Mouse (Mus musculus): ENCODE results near the gene Bfsp1. TPM values are rescaled to one million over a fixed set of nuclear protein-coding genes. Genes with fewer than 3 reads are reported as not detected.

Gene Bfsp1
- polyA plus RNA-seq, 1 experiment, result 0.07 TPM

- no peak overlapping the region for H3K4me3 ChIP-seq
- no peaks in the 10 kb centered on the region for H3K36me3 ChIP-seq (ENCODE audit: control insufficient read depth, insufficient read depth)
- H3K27me3 ChIP-seq (ENCODE audit: control insufficient read depth, insufficient read depth, insufficient read length), result peaks cover 6% of the 10 kb centered on the region
- H3ac ChIP-seq (ENCODE audit: control insufficient read depth, insufficient read length), result no peak overlapping the region
- H3K79me2 ChIP-seq (ENCODE audit: control insufficient read depth, insufficient read depth), result no peaks in the 10 kb centered on the region
- no peak overlapping the region for H3K4me2 ChIP-seq (ENCODE audit: low read depth)
- TF ChIP-seq CEBPB (IDR thresholded peaks at IDR 0.05; ENCODE audit: insufficient read depth, poor library complexity, severe bottlenecking), result no peak
Measured at GRCm38 (mm10) chr2:143796335-143797013, 66.5 kb downstream of the Bfsp1 start.

DNA sequence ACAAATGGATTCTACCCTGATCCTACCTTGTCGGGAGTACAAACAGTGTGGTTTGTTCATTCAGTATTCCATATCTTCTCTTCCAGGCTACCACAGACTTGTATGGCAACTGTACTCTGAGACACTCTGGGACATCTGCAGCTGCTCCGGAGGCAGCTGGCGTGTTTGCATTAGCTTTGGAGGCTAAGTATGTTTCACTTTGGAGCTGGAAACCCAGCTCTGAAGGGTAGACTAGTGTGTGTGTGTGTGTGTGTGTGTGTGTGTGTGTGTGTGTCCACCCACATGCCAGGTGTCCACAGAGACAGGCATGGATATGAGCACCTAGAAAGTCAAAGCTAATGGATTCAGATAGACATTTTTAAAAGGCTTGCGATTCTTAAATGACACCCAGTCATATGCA lies 67.1 kb downstream of the Bfsp1 start:
- no peak overlapping the region for H3K4me3 ChIP-seq
- H3K79me2 ChIP-seq (ENCODE audit: control insufficient read depth, insufficient read depth), result no peaks in the 10 kb centered on the region
- no peak overlapping the region for H3K4me2 ChIP-seq (ENCODE audit: low read depth)
- no peaks in the 10 kb centered on the region for H3K36me3 ChIP-seq (ENCODE audit: control insufficient read depth, insufficient read depth)
- no peak for TF ChIP-seq USF1 (IDR thresholded peaks at IDR 0.05; ENCODE audit: low read depth)
- no peak for TF ChIP-seq POLR2AphosphoS2 (IDR thresholded peaks at IDR 0.05; ENCODE audit: insufficient read length, low read depth)
- TF ChIP-seq MYOD1 (IDR thresholded peaks at IDR 0.05; ENCODE audit: control insufficient read depth in 1 of 3, insufficient read length in 2 of 3, low read depth in 2 of 3), result no peak
- no peak for TF ChIP-seq SRF (IDR thresholded peaks at IDR 0.05; ENCODE audit: control insufficient read depth, insufficient read length, low read depth)
- no peak for TF ChIP-seq MAX (IDR thresholded peaks at IDR 0.05; ENCODE audit: low read depth)
- TF ChIP-seq E2F4 (IDR thresholded peaks at IDR 0.05; ENCODE audit: insufficient read depth), result no peak
- peaks cover 6% of the 10 kb centered on the region for H3K27me3 ChIP-seq (ENCODE audit: control insufficient read depth, insufficient read depth, insufficient read length)
- H3ac ChIP-seq (ENCODE audit: control insufficient read depth, insufficient read length), result no peak overlapping the region

DNA sequence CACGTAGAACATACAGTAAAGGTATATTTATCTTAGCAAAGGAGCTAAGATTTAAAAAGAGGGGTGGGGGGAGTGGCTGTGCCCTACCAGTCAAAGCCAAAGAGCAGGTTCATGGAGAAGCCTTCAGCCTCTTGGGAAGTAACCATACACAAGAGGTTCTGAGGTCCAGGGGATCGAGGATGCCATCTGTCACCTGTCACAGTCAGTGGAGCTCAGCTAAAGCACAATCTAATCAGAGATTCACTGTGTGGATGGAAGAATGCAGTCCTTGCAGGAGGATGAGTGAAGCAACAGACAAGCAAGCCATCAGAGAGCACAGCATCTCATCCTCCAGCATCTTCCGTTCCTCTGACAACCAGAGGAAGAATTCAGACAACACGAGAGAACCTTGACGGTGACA lies 73.1 kb downstream of the Bfsp1 start:
- Histone ChIP-seq H3K4me3 (no peak overlapping the region), H3K4me2 (ENCODE audit: low read depth) (no peak overlapping the region), H3K36me3 (ENCODE audit: control insufficient read depth, insufficient read depth) (no peaks in the 10 kb centered on the region), H3ac (ENCODE audit: control insufficient read depth, insufficient read length) (no peak overlapping the region), H3K27me3 (ENCODE audit: control insufficient read depth, insufficient read depth, insufficient read length) (peaks cover 6% of the 10 kb centered on the region), H3K79me2 (ENCODE audit: control insufficient read depth, insufficient read depth) (no peaks in the 10 kb centered on the region)
- TF ChIP-seq MYOD1 (IDR thresholded peaks at IDR 0.05; ENCODE audit: control insufficient read depth in 1 of 3, insufficient read length in 2 of 3, low read depth in 2 of 3) (no peak), MAX (IDR thresholded peaks at IDR 0.05; ENCODE audit: low read depth) (no peak), POLR2A (IDR thresholded peaks at IDR 0.05; ENCODE audit: insufficient read length, low read depth) (no peak), SRF (IDR thresholded peaks at IDR 0.05; ENCODE audit: control insufficient read depth, insufficient read length, low read depth) (no peak), MYOG (IDR thresholded peaks at IDR 0.05; ENCODE audit: control insufficient read depth in 1 of 3, insufficient read depth in 1 of 3, insufficient read length in 2 of 3, low read depth in 2 of 3) (no peak), TCF3 (IDR thresholded peaks at IDR 0.05; ENCODE audit: insufficient read length, low read depth) (no peak), POLR2AphosphoS2 (IDR thresholded peaks at IDR 0.05; ENCODE audit: insufficient read length, low read depth) (no peak), CEBPB (IDR thresholded peaks at IDR 0.05; ENCODE audit: insufficient read depth, poor library complexity, severe bottlenecking) (no peak), E2F4 (IDR thresholded peaks at IDR 0.05; ENCODE audit: insufficient read depth) (no peak), USF1 (IDR thresholded peaks at IDR 0.05; ENCODE audit: low read depth) (no peak)

GRCm38 (mm10) chr2:143780310-143780709 lies 82.7 kb downstream of the Bfsp1 start:
- H3K36me3 ChIP-seq (ENCODE audit: control insufficient read depth, insufficient read depth), result no peaks in the 10 kb centered on the region
- no peak overlapping the region for H3K4me2 ChIP-seq (ENCODE audit: low read depth)
- H3ac ChIP-seq (ENCODE audit: control insufficient read depth, insufficient read length), result no peak overlapping the region
- no peak overlapping the region for H3K4me3 ChIP-seq
- no peaks in the 10 kb centered on the region for H3K27me3 ChIP-seq (ENCODE audit: control insufficient read depth, insufficient read depth, insufficient read length)
- TF ChIP-seq TCF3 (IDR thresholded peaks at IDR 0.05; ENCODE audit: insufficient read length, low read depth), result no peak
- no peak for TF ChIP-seq TCF12 (IDR thresholded peaks at IDR 0.05; ENCODE audit: insufficient read depth, poor library complexity, severe bottlenecking)
- TF ChIP-seq E2F4 (IDR thresholded peaks at IDR 0.05; ENCODE audit: insufficient read depth), result no peak
- no peak for TF ChIP-seq POLR2A (IDR thresholded peaks at IDR 0.05; ENCODE audit: insufficient read length, low read depth)
- no peak for TF ChIP-seq MYOG (IDR thresholded peaks at IDR 0.05; ENCODE audit: control insufficient read depth in 1 of 3, insufficient read depth in 1 of 3, insufficient read length in 2 of 3, low read depth in 2 of 3)
- TF ChIP-seq SRF (IDR thresholded peaks at IDR 0.05; ENCODE audit: control insufficient read depth, insufficient read length, low read depth), result no peak
- TF ChIP-seq MYOD1 (IDR thresholded peaks at IDR 0.05; ENCODE audit: control insufficient read depth in 1 of 3, insufficient read length in 2 of 3, low read depth in 2 of 3), result no peak
- TF ChIP-seq POLR2AphosphoS2 (IDR thresholded peaks at IDR 0.05; ENCODE audit: insufficient read length, low read depth), result no peak
- no peak for TF ChIP-seq REST (IDR thresholded peaks at IDR 0.05; ENCODE audit: insufficient read depth, insufficient read length)
- TF ChIP-seq USF1 (IDR thresholded peaks at IDR 0.05; ENCODE audit: low read depth), result no peak
- TF ChIP-seq CEBPB (IDR thresholded peaks at IDR 0.05; ENCODE audit: insufficient read depth, poor library complexity, severe bottlenecking), result no peak
- TF ChIP-seq MAX (IDR thresholded peaks at IDR 0.05; ENCODE audit: low read depth), result no peak
- no peaks in the 10 kb centered on the region for H3K79me2 ChIP-seq (ENCODE audit: control insufficient read depth, insufficient read depth)

Other genes starting within 250 kb of the Bfsp1 start
- gene Dstn, start 52.1 kb upstream of the Bfsp1 start, polyA plus RNA-seq (2012; fragmentation: generic; extraction: Trizol), result 174 TPM
- 127 TPM for gene Rrbp1, start 148.1 kb upstream of the Bfsp1 start, polyA plus RNA-seq (2012; fragmentation: generic; extraction: Trizol)
- not detected for gene Banf2, start 169.9 kb upstream of the Bfsp1 start, polyA plus RNA-seq (2012; fragmentation: generic; extraction: Trizol)